Mouse (Mus musculus) olfactory bulb, adult 2 months (tissue): Measurements from ENCODE around the gene Ppp2r2c.

ENCODE experiments used
- CTCF ChIP-seq: fragments of 200-500 bp; IDR thresholded peaks from 2 replicates; pipeline ENCODE4 v1.5.1; 2012; ENCODE audit warnings: low read depth, mild to moderate bottlenecking, low read length, moderate library complexity; ENCODE audit not compliant: insufficient read depth
- POLR2A ChIP-seq: fragments of 200-500 bp; IDR thresholded peaks from 2 replicates; pipeline ENCODE4 v1.6.1; 2012; ENCODE audit warnings: mild to moderate bottlenecking, low read depth, low read length, moderate library complexity; ENCODE audit not compliant: insufficient read depth

DNA sequence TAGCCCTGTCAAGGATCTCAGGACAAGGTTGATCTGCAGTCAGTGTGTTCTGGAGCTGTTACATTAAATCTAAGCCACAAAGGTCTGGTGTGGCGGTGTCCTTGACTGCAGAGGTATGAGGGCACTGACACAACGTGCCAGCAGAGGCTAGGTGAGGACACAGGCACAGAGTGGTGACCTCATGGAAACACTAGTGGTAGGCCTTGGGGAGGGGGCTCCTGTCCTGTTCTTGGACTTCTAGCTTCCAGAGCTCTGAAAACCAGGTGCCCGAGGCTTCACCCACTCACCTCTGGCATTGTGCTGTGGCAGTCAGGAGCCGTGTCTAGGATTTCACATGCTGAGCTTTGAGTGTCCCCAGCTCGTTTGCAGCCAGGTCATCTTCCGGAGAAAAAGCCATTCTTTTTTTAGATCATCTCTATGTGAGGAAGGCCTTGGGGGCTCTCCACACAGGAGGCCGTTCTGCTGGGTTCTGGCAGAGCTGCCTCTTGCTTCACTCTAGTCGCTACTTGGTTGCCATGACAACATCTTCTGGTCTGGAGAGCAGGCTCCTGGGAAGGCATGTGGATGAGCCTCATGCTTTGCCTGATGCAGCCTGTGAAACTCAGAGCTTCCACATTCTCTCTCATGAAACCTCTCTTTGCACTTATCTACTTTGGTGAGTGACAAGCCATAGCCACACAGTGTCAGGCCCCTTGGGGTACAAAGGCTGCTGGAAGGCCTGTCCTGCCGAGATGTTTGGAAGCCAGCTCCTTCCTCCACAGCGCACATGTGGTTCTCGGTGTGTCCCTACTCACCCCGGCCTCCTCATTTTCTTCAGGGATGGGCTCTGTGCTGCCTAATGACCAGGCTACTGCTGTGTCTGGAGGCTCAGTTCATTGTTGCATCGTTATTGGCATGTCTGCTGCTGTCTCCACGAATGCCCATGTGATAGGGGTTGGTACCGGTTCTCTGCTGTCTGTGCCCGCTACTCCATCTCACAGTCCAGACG, 67.5 kb downstream of the Ppp2r2c start:
- no peak for TF ChIP-seq POLR2A
- TF ChIP-seq CTCF: no peak
